Mouse (Mus musculus) liver, embryonic 16.5 days (tissue): ENCODE results near the gene Tal1. TPM values are rescaled to one million over a fixed set of nuclear protein-coding genes. Genes with fewer than 3 reads are reported as not detected.
A peak's percentile ranks its signal among the peaks of the same experiment; 100 is the strongest.

ENCODE experiments used
- ATAC-seq: fragments of 200-750 bp; cut with Nextera tagmentation; 2 replicates; pipeline ENCODE4 v1.8.0; 2017; ENCODE audit warnings: low read depth, mild to moderate bottlenecking, moderate number of reproducible peaks, moderate library complexity
- H3K27ac ChIP-seq: fragments of 300-500 bp; sonication (generic); 2 replicates; pipeline ENCODE4 v1.5.1; 2014; ENCODE audit warnings: mild to moderate bottlenecking, low read length
- H3K27me3 ChIP-seq: fragments of 300-500 bp; sonication (generic); 2 replicates; pipeline ENCODE4 v1.6.1; 2014; ENCODE audit warnings: low read depth, low read length, mixed read lengths; ENCODE audit not compliant: control insufficient read depth, insufficient read depth
- H3K36me3 ChIP-seq: fragments of 300-500 bp; sonication (generic); 2 replicates; pipeline ENCODE4 v1.6.1; 2014; ENCODE audit warnings: mild to moderate bottlenecking; ENCODE audit not compliant: control insufficient read depth, insufficient read depth
- H3K4me1 ChIP-seq: fragments of 300-500 bp; sonication (generic); 2 replicates; pipeline ENCODE4 v1.6.1; 2014; ENCODE audit warnings: low read depth, low read length, mixed read lengths; ENCODE audit not compliant: control insufficient read depth
- H3K4me2 ChIP-seq: fragments of 300-500 bp; sonication (generic); 2 replicates; pipeline ENCODE4 v1.6.1; 2014; ENCODE audit warnings: low read depth, low read length, mixed read lengths
- H3K4me3 ChIP-seq: fragments of 300-500 bp; sonication (generic); 2 replicates; pipeline ENCODE4 v1.5.1; 2014; ENCODE audit warnings: low read depth, mild to moderate bottlenecking, low read length
- H3K9ac ChIP-seq: fragments of 300-500 bp; sonication (generic); 2 replicates; pipeline ENCODE4 v1.6.1; 2014; ENCODE audit warnings: low read depth, low read length
- H3K9me3 ChIP-seq: fragments of 300-500 bp; sonication (generic); replicated peaks from 2 replicates; pipeline ENCODE4 v1.6.1; 2016; ENCODE audit warnings: low read length; ENCODE audit not compliant: control insufficient read depth
- WGBS: fragments of 180-500 bp; shearing (Covaris S2); extraction: QIAGEN DNeasy Blood & Tissue Kit; methylation state at CpG from one replicate; pipeline ENCODE4 v1.1.7; 2014; ENCODE audit not compliant: insufficient replicate concordance; 5-methylcytosine and 5-hydroxymethylcytosine counted together
- polyA plus RNA-seq: library from polyadenylated mRNA; unstranded; fragments of >200 nt; fragmentation: Nextera tagmentation; extraction: Ambion mirVana; gene quantifications from 2 replicates; pipeline ENCODE4 v1.2.1, GENCODE M21; 2015

Tal1 gene
- polyA plus RNA-seq, 1 experiment from 2014 or later = 17.8 TPM

- Histone ChIP-seq H3K27me3 (no peaks in the 10 kb centered on the region), H3K4me1 (peaks cover 78% of the 10 kb centered on the region), H3K9ac (peak overlapping the region; percentile 28), H3K4me2 (peak overlapping the region; percentile 78), H3K4me3 (no peak overlapping the region), H3K9me3 (no peaks in the 10 kb centered on the region), H3K27ac (peak overlapping the region; percentile 96), H3K36me3 (no peaks in the 10 kb centered on the region)
- no peak for ATAC-seq
- 66% methylated on average over 4 of the region's 4 CpGs for WGBS
Observed at GRCm38 (mm10) chr4:115093331-115093864, 37.2 kb downstream of the Tal1 start.

GRCm38 (mm10) chr4:115094056-115094455 is 37.8 kb downstream of the Tal1 start:
- Histone ChIP-seq H3K4me3 (peak overlapping the region; percentile 51; the same call in 1 of the 2 replicates), H3K4me1 (peaks cover 72% of the 10 kb centered on the region), H3K4me2 (peak overlapping the region; percentile 78), H3K36me3 (no peaks in the 10 kb centered on the region), H3K27ac (peak overlapping the region; percentile 96), H3K27me3 (no peaks in the 10 kb centered on the region), H3K9me3 (no peaks in the 10 kb centered on the region), H3K9ac (peak overlapping the region; percentile 52)
- peak; percentile 7; the same call in 1 of the 2 replicates for ATAC-seq
- 65% methylated on average over 2 of the region's 2 CpGs for WGBS

- H3K36me3 ChIP-seq = no peaks in the 10 kb centered on the region
- no peaks in the 10 kb centered on the region for H3K27me3 ChIP-seq
- H3K4me2 ChIP-seq = peak overlapping the region; percentile 78
- peak overlapping the region; percentile 51 for H3K4me3 ChIP-seq
- H3K27ac ChIP-seq = peak overlapping the region; percentile 96
- H3K9ac ChIP-seq = peak overlapping the region; percentile 77
- peaks cover 62% of the 10 kb centered on the region for H3K4me1 ChIP-seq
- under 1% methylated on average over 31 of the region's 31 CpGs for WGBS
- peak; percentile 94 for ATAC-seq
- H3K9me3 ChIP-seq = no peaks in the 10 kb centered on the region
Observed at GRCm38 (mm10) chr4:115095671-115096434, 39.6 kb downstream of the Tal1 start.

DNA sequence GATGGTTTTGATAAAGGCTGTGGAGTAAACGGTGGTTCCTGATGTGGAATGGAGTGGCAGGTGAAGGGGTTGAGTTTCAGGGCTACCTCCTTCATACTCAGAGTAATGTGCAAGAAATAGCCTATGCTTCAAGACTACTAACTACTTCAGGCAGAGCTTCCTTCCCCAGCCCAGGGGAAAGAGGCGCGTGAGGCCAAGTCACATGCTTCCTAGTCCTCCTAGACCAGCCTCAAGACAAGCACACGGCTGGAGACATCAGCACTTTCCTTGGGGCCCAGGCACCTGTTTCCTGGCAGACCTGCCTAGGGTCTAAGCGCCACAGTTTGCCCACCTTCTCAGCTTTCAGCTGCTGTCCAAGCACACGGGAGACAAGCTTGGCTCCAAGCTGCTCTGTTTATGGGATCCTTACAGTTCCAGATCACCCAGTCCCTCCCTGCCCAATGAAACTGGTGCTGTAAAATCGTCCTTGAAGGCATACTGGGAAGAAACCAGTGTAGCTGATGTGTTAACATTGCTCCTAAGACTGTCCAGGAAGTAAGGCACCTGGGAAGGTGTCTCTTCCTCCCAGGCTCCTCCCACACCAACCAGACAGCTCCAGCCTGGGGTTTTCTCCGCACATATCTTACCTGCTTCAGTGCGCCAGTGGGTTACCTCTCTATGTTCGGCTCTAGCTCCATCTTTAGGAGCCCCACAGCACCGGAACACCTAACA is 40.4 kb downstream of the Tal1 start:
- H3K4me3 ChIP-seq = peak overlapping the region; percentile 51
- H3K27ac ChIP-seq = peak overlapping the region; percentile 96
- ATAC-seq = no peak
- peak overlapping the region; percentile 78 for H3K4me2 ChIP-seq
- 4% methylated on average over 11 of the region's 11 CpGs for WGBS
- peak overlapping the region; percentile 77 for H3K9ac ChIP-seq
- no peaks in the 10 kb centered on the region for H3K36me3 ChIP-seq
- no peaks in the 10 kb centered on the region for H3K27me3 ChIP-seq
- H3K9me3 ChIP-seq = no peaks in the 10 kb centered on the region
- H3K4me1 ChIP-seq = peaks cover 56% of the 10 kb centered on the region

DNA sequence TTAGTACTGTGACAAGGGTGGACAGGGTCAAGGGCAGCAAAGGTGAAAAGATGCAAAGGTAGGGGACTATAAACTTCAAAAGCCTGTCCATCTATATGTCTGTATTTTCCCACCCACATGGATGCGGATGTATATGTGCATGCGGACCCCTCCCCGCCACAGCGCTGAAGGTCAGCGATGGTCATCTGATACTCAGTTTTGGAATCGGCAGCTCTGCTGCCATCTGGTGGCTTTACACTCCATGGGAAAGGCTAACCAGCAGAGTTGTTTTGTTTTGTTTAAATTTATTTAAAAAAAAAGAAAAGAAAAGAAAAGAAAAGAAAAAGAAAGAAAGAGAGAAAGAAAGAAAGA is 40.9 kb downstream of the Tal1 start:
- Histone ChIP-seq H3K4me2 (peak overlapping the region; percentile 78), H3K4me3 (peak overlapping the region; percentile 51), H3K36me3 (no peaks in the 10 kb centered on the region), H3K9me3 (no peaks in the 10 kb centered on the region), H3K9ac (peak overlapping the region; percentile 77), H3K4me1 (peaks cover 58% of the 10 kb centered on the region), H3K27ac (peak overlapping the region; percentile 96), H3K27me3 (no peaks in the 10 kb centered on the region)
- 1% methylated on average over 6 of the region's 6 CpGs for WGBS
- ATAC-seq = no peak

GRCm38 (mm10) chr4:115101682-115102081 is 45.5 kb downstream of the Tal1 start:
- no peak for ATAC-seq
- H3K4me2 ChIP-seq = no peak overlapping the region
- WGBS = 51% methylated on average over 6 of the region's 6 CpGs

GRCm38 (mm10) chr4:115103510-115103909 is 47.3 kb downstream of the Tal1 start:
- Histone ChIP-seq H3K9me3 (no peaks in the 10 kb centered on the region), H3K9ac (no peak overlapping the region), H3K4me3 (no peak overlapping the region), H3K4me1 (peaks cover 11% of the 10 kb centered on the region), H3K4me2 (no peak overlapping the region), H3K27ac (peak overlapping the region; percentile 49), H3K36me3 (no peaks in the 10 kb centered on the region), H3K27me3 (no peaks in the 10 kb centered on the region)
- ATAC-seq = peak; percentile 74
- WGBS = 31% methylated on average over 4 of the region's 4 CpGs

More at GRCm38 (mm10) chr4:115101682-115102081, 45.5 kb downstream of the Tal1 start:
- Histone ChIP-seq H3K27me3 (no peaks in the 10 kb centered on the region), H3K36me3 (no peaks in the 10 kb centered on the region), H3K9me3 (no peaks in the 10 kb centered on the region), H3K4me3 (no peak overlapping the region), H3K9ac (no peak overlapping the region), H3K27ac (no peak overlapping the region), H3K4me1 (peaks cover 28% of the 10 kb centered on the region)

- H3K4me1 ChIP-seq = no peaks in the 10 kb centered on the region
- H3K36me3 ChIP-seq = no peaks in the 10 kb centered on the region
- ATAC-seq = no peak
- WGBS = 51% methylated on average over 2 of the region's 2 CpGs
- H3K9ac ChIP-seq = no peak overlapping the region
- no peak overlapping the region for H3K4me2 ChIP-seq
- H3K9me3 ChIP-seq = no peaks in the 10 kb centered on the region
- H3K27ac ChIP-seq = no peak overlapping the region
- H3K27me3 ChIP-seq = peaks cover 3% of the 10 kb centered on the region; the same call in 1 of the 2 replicates
- H3K4me3 ChIP-seq = no peak overlapping the region
Observed at GRCm38 (mm10) chr4:115111167-115111566, 54.9 kb downstream of the Tal1 start.

GRCm38 (mm10) chr4:115113266-115113665 is 57.0 kb downstream of the Tal1 start:
- H3K4me2 ChIP-seq = no peak overlapping the region
- no peak overlapping the region for H3K4me3 ChIP-seq
- no peaks in the 10 kb centered on the region for H3K36me3 ChIP-seq
- H3K9me3 ChIP-seq = no peaks in the 10 kb centered on the region
- no peaks in the 10 kb centered on the region for H3K4me1 ChIP-seq
- H3K27me3 ChIP-seq = peaks cover 3% of the 10 kb centered on the region; the same call in 1 of the 2 replicates
- no peak overlapping the region for H3K9ac ChIP-seq
- no peak for ATAC-seq
- H3K27ac ChIP-seq = no peak overlapping the region
- 24% methylated on average over 5 of the region's 5 CpGs for WGBS
